Mouse (Mus musculus) liver, postnatal 0 days (tissue): ENCODE results near the gene Jak1. TPM values are rescaled to one million over a fixed set of nuclear protein-coding genes. Genes with fewer than 3 reads are reported as not detected.
A peak's percentile ranks its signal among the peaks of the same experiment; 100 is the strongest.

Experiments
- ATAC-seq: fragments of 200-750 bp; cut with Nextera tagmentation; 2 replicates; pipeline ENCODE4 v1.8.0; 2017; ENCODE audit warnings: mild to moderate bottlenecking, moderate library complexity
- DNase-seq: peaks from one replicate; pipeline ENCODE4 v3.0.0-alpha.2; 2016
- H3K27ac ChIP-seq: fragments of 300-500 bp; sonication (generic); 2 replicates; pipeline ENCODE4 v1.5.1; 2014; ENCODE audit warnings: antibody characterized with exemption, moderate library complexity, mild to moderate bottlenecking, low read depth
- H3K27me3 ChIP-seq: fragments of 300-500 bp; sonication (generic); 2 replicates; pipeline ENCODE4 v1.6.1; 2014; ENCODE audit warnings: low read length, control low read depth, mixed read lengths; ENCODE audit not compliant: insufficient read depth
- H3K36me3 ChIP-seq: fragments of 300-500 bp; sonication (generic); replicated peaks from 2 replicates; pipeline ENCODE4 v1.6.1; 2014; ENCODE audit warnings: mild to moderate bottlenecking, control low read depth, low read length, moderate library complexity, mixed read lengths; ENCODE audit not compliant: insufficient read depth
- H3K4me1 ChIP-seq: fragments of 300-500 bp; sonication (generic); 2 replicates; pipeline ENCODE4 v1.6.1; 2014; ENCODE audit warnings: antibody characterized with exemption, mild to moderate bottlenecking, control low read depth; ENCODE audit not compliant: insufficient read depth
- H3K4me2 ChIP-seq: fragments of 300-500 bp; sonication (generic); 2 replicates; pipeline ENCODE4 v1.6.1; 2014; ENCODE audit warnings: low read depth, mild to moderate bottlenecking, low read length, moderate library complexity, mixed read lengths
- H3K4me3 ChIP-seq: fragments of 300-500 bp; sonication (generic); 2 replicates; pipeline ENCODE4 v1.5.1; 2014; ENCODE audit warnings: low read depth, low read length
- H3K9ac ChIP-seq: fragments of 300-500 bp; sonication (generic); replicated peaks from 2 replicates; pipeline ENCODE4 v1.6.1; 2014; ENCODE audit warnings: mild to moderate bottlenecking, moderate library complexity
- H3K9me3 ChIP-seq: fragments of 300-500 bp; sonication (generic); 2 replicates; pipeline ENCODE4 v1.6.1; 2016; ENCODE audit warnings: mild to moderate bottlenecking, control low read depth, low read length, mixed read lengths
- CTCF ChIP-seq: sonication (generic); IDR thresholded peaks from 2 replicates; pipeline ENCODE4 v1.5.1; 2016; ENCODE audit warnings: antibody characterized with exemption, low read depth
- EP300 ChIP-seq: IDR thresholded peaks from 2 replicates; pipeline ENCODE4 v1.6.1; 2016; ENCODE audit warnings: antibody characterized with exemption, low read depth, mild to moderate bottlenecking
- WGBS: fragments of 180-500 bp; shearing (Covaris S2); extraction: QIAGEN DNeasy Blood & Tissue Kit; methylation state at CpG from one replicate; pipeline ENCODE4 v1.1.7; 2014; ENCODE audit not compliant: insufficient replicate concordance; 5-methylcytosine and 5-hydroxymethylcytosine counted together
- polyA plus RNA-seq: library from polyadenylated mRNA; unstranded; fragments of >200 nt; fragmentation: Nextera tagmentation; extraction: Ambion mirVana; gene quantifications from 2 replicates; pipeline ENCODE4 v1.2.1, GENCODE M21; 2015

The Jak1 gene
- polyA plus RNA-seq, 1 experiment from 2014 or later = 51.2 TPM

DNA sequence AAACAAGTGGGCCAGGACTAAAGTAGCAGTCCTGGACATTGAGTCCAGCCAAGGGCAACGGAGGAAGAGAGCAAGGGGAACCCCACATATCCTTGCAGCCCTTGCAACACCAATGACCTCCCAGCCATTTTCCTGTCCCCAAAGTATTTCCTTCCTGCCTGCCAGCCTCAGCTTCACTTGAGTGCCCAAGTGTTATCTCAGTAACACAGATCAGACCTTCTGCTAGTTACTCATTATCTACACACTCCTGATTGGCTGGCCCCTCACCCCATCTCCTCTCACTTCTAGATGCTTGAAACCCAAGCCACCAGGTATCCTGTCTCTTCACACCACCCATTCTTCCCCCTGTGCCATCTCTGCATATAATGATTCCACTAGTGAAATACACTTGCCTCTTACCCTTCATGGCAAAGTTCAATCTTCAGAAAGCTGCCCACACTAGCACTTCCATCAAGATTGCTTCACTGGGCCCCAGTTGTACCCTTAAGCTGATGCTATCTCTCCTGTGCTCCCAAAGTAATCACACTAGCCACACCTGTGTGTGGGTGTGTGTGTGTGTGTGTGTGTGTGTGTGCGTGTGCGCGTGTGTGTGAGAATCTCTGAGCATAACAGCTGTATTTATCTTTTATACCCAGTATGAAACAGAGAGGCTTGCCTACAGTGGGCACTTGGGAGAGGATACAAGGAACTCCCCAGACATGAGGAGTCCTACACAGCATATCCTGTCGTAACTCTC is 72.7 kb downstream of the Jak1 start:
- 0 out of 2 replicates have a peak overlapping the region, but pooled peaks have one; percentile 8 for H3K27ac ChIP-seq
- no peaks in the 10 kb centered on the region for H3K27me3 ChIP-seq
- H3K36me3 ChIP-seq = peaks cover 34% of the 10 kb centered on the region
- TF ChIP-seq CTCF (no peak), EP300 (peak; percentile 86)
- H3K9me3 ChIP-seq = no peaks in the 10 kb centered on the region
- H3K4me3 ChIP-seq = no peak overlapping the region
- ATAC-seq (peak; percentile 83), DNase-seq (no peak)
- 42% methylated on average over 5 of the region's 5 CpGs for WGBS
- peak overlapping the region; percentile 38 for H3K4me2 ChIP-seq
- H3K4me1 ChIP-seq = peaks cover 26% of the 10 kb centered on the region
- no peak overlapping the region for H3K9ac ChIP-seq

GRCm38 (mm10) chr4:101187381-101187780 is 77.7 kb downstream of the Jak1 start:
- Histone ChIP-seq H3K4me1 (peaks cover 37% of the 10 kb centered on the region), H3K27me3 (no peaks in the 10 kb centered on the region), H3K9ac (no peak overlapping the region; the same call in 1 of the 2 replicates), H3K27ac (peak overlapping the region; percentile 32; the same call in 1 of the 2 replicates), H3K4me2 (no peak overlapping the region), H3K9me3 (no peaks in the 10 kb centered on the region), H3K36me3 (peaks cover 66% of the 10 kb centered on the region), H3K4me3 (no peak overlapping the region)
- TF ChIP-seq EP300 = no peak
- TF ChIP-seq CTCF = no peak
- peak; percentile 42; the same call in 1 of the 2 replicates for ATAC-seq
- DNase-seq = no peak
- 55% methylated on average over 4 of the region's 4 CpGs for WGBS

GRCm38 (mm10) chr4:101186591-101186990 is 78.5 kb downstream of the Jak1 start:
- Histone ChIP-seq H3K9me3 (no peaks in the 10 kb centered on the region), H3K27me3 (no peaks in the 10 kb centered on the region), H3K4me2 (no peak overlapping the region), H3K27ac (peak overlapping the region; percentile 71), H3K36me3 (peaks cover 71% of the 10 kb centered on the region), H3K4me3 (no peak overlapping the region), H3K9ac (no peak overlapping the region), H3K4me1 (peaks cover 31% of the 10 kb centered on the region)
- 65% methylated on average over 5 of the region's 5 CpGs for WGBS
- DNase-seq (no peak), ATAC-seq (no peak)
- TF ChIP-seq EP300 = no peak
- TF ChIP-seq CTCF = no peak

DNA sequence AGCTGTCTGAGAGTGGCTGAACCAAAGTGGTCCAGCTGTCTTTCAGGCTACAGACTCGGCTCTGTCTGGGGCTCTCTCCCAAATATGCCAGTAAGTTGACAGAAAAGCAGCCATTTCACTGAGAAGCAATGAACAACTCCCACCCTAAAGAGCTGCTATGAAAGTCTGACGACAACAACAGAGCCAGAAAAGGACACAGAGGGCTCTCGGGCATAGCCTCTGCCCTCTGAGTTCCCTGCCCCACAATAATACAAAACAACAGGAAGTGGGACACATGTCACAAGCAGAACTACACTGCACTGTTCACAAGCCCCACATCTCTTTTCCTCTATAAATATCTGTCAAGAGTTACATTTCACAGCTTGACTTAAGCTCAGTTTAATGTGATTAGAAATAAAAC is 79.9 kb downstream of the Jak1 start:
- H3K27me3 ChIP-seq = no peaks in the 10 kb centered on the region
- no peak overlapping the region for H3K4me2 ChIP-seq
- no peak overlapping the region for H3K9ac ChIP-seq
- TF ChIP-seq CTCF (no peak), EP300 (no peak)
- WGBS = 35% methylated on average over 3 of the region's 3 CpGs
- no peak overlapping the region for H3K4me3 ChIP-seq
- H3K9me3 ChIP-seq = no peaks in the 10 kb centered on the region
- peaks cover 31% of the 10 kb centered on the region for H3K4me1 ChIP-seq
- DNase-seq = no peak
- H3K27ac ChIP-seq = peak overlapping the region; percentile 71
- H3K36me3 ChIP-seq = peaks cover 75% of the 10 kb centered on the region
- no peak for ATAC-seq

DNA sequence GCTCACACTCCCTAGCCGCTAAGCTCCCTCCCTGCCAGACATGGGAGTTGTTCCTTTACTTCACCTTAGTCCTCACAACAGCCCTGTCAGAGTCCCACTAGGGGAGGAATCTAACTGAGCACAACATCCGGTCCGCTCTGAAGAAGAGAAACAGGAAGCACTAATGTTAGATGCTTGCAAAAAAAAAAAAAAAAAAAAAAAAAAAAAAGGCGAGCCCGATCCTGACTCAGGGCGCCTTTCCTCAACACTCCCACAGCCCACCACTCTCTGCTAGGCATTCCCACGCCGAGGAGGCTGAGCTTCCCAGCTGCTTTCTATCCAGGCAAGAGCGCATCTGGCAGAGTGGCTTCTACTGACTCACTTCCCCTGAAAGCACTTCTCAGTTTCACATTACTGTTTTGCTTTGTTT is 82.5 kb downstream of the Jak1 start:
- no peak overlapping the region for H3K9ac ChIP-seq
- TF ChIP-seq EP300 (no peak), CTCF (no peak)
- H3K36me3 ChIP-seq = peaks cover 78% of the 10 kb centered on the region
- 36% methylated on average over 9 of the region's 9 CpGs for WGBS
- peak overlapping the region; percentile 19 for H3K4me2 ChIP-seq
- ATAC-seq (peak; percentile 54), DNase-seq (peak; percentile 19)
- H3K27ac ChIP-seq = peak overlapping the region; percentile 72
- H3K4me1 ChIP-seq = peaks cover 31% of the 10 kb centered on the region
- H3K9me3 ChIP-seq = no peaks in the 10 kb centered on the region
- H3K27me3 ChIP-seq = no peaks in the 10 kb centered on the region
- H3K4me3 ChIP-seq = peak overlapping the region; percentile 17; the same call in 1 of the 2 replicates

- Histone ChIP-seq H3K4me3 (no peak overlapping the region), H3K9ac (no peak overlapping the region), H3K9me3 (no peaks in the 10 kb centered on the region), H3K4me1 (peaks cover 18% of the 10 kb centered on the region), H3K27me3 (no peaks in the 10 kb centered on the region), H3K4me2 (no peak overlapping the region), H3K36me3 (peaks cover 87% of the 10 kb centered on the region), H3K27ac (no peak overlapping the region)
- TF ChIP-seq EP300 (no peak), CTCF (no peak)
- WGBS = 90% methylated on average over 5 of the region's 5 CpGs
- DNase-seq = no peak
- ATAC-seq = no peak
Observed at GRCm38 (mm10) chr4:101180681-101181080, 84.4 kb downstream of the Jak1 start.

DNA sequence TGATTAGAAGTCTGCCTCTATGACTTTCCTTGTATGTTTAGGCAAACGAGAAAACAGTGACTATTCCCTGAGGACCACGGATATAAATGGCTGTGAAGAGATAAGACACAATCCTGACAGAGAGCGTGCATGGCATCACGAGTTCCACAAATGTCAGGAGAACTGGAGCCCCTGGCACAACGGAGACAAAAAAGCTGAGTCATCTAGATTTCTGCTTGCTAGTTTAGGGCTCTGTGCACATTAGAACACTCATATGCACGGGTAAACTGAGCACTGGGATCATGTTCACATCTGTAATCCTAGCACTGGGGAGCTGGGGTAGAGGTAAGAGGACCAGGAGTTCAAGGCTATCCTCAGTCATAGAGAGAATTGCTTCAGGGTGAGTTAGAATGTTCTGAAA is 85.2 kb downstream of the Jak1 start:
- DNase-seq (no peak), ATAC-seq (no peak)
- peaks cover 12% of the 10 kb centered on the region for H3K4me1 ChIP-seq
- H3K27me3 ChIP-seq = no peaks in the 10 kb centered on the region
- no peak overlapping the region for H3K4me2 ChIP-seq
- no peak overlapping the region for H3K4me3 ChIP-seq
- no peak overlapping the region for H3K27ac ChIP-seq
- no peaks in the 10 kb centered on the region for H3K9me3 ChIP-seq
- 43% methylated on average over 6 of the region's 6 CpGs for WGBS
- H3K9ac ChIP-seq = no peak overlapping the region
- no peak for TF ChIP-seq EP300
- H3K36me3 ChIP-seq = peaks cover 88% of the 10 kb centered on the region
